Mouse (Mus musculus) brain, embryonic 14.5 days (tissue): Measurements from ENCODE around the gene Mcm5.

Experiments
- CTCF ChIP-seq: fragments of 200-500 bp; IDR thresholded peaks from 2 replicates; pipeline ENCODE4 v1.5.1; 2012; ENCODE audit warnings: inconsistent platforms, mild to moderate bottlenecking, moderate library complexity, borderline replicate concordance; ENCODE audit not compliant: insufficient read depth, insufficient read length; ENCODE audit errors: extremely low read depth
- POLR2A ChIP-seq: fragments of 200-500 bp; IDR thresholded peaks from 2 replicates; pipeline ENCODE4 v1.6.1; 2012; ENCODE audit warnings: mild to moderate bottlenecking, inconsistent platforms, borderline replicate concordance; ENCODE audit not compliant: poor library complexity, insufficient read depth, insufficient read length, severe bottlenecking; ENCODE audit errors: extremely low read depth

- TF ChIP-seq POLR2A (no peak), CTCF (no peak)
These were observed 26.9 kb downstream of the Mcm5 start for GRCm38 (mm10) chr8:75136256-75136655.
